Mouse (Mus musculus) urinary bladder, postnatal 25 days (tissue): ENCODE results near the gene Cenpk.
"Not testable (repeated sequence)": the region's sequence is repeated elsewhere in the genome, so short reads cannot be mapped to it uniquely, and the experiment has no call there.

Source experiments
- DNase-seq: peaks from one replicate; pipeline ENCODE4 v3.0.0; 2022; ENCODE audit warnings: low spot score

The Cenpk gene

GRCm38 (mm10) chr13:104228384-104229066, at the start of gene Cenpk, which contains the start of gene Ppwd1:
TSS of gene Cenpk (plus strand) at chr13:104228611.
TSS of gene Ppwd1 (minus strand) at chr13:104228843.
- DNase-seq: peak; percentile 96

GRCm38 (mm10) chr13:104178650-104179121, 49.7 kb upstream of the Cenpk start, which contains the start of gene Trim23:
TSS of gene Trim23 (plus strand) at chr13:104178797.
- DNase-seq: peak; percentile 97

GRCm38 (mm10) chr13:104179176-104179888, 49.1 kb upstream of the Cenpk start:
- no peak for DNase-seq

GRCm38 (mm10) chr13:104187357-104187756, 41.1 kb upstream of the Cenpk start:
- DNase-seq: no peak

GRCm38 (mm10) chr13:104195891-104196290, 32.5 kb upstream of the Cenpk start:
- DNase-seq: not testable (repeated sequence)

GRCm38 (mm10) chr13:104204313-104204712, 24.1 kb upstream of the Cenpk start:
- DNase-seq: no peak

- no peak for DNase-seq
Measured at GRCm38 (mm10) chr13:104227478-104227877, 933 bp upstream of the Cenpk start.

- no peak for DNase-seq
Measured at GRCm38 (mm10) chr13:104229181-104229580, 770 bp downstream of the Cenpk start.

- no peak for DNase-seq
Measured at GRCm38 (mm10) chr13:104258997-104259396, 30.6 kb downstream of the Cenpk start.

- DNase-seq: no peak
Measured at GRCm38 (mm10) chr13:104285031-104285431, 56.6 kb downstream of the Cenpk start.

- peak; percentile 29 for DNase-seq
Measured at GRCm38 (mm10) chr13:104285737-104286311, 57.4 kb downstream of the Cenpk start.

- DNase-seq: no peak
Measured at GRCm38 (mm10) chr13:104286336-104286735, 57.9 kb downstream of the Cenpk start.

- DNase-seq: peak; percentile 74
Measured at GRCm38 (mm10) chr13:104286897-104287309, 58.5 kb downstream of the Cenpk start.

- DNase-seq: peak; percentile 13
Measured at GRCm38 (mm10) chr13:104287366-104288225, 59.2 kb downstream of the Cenpk start, which contains the start of gene Adamts6. TSS of gene Adamts6 (plus strand) at chr13:104287835.

GRCm38 (mm10) chr13:104288226-104288859, 59.9 kb downstream of the Cenpk start:
- peak; percentile 65 for DNase-seq

GRCm38 (mm10) chr13:104289176-104289575, 60.8 kb downstream of the Cenpk start:
- no peak for DNase-seq

GRCm38 (mm10) chr13:104295472-104295871, 67.1 kb downstream of the Cenpk start:
- DNase-seq: no peak
